Mouse (Mus musculus): ENCODE results near the gene Ninj2. TPM values are rescaled to one million over a fixed set of nuclear protein-coding genes. Genes with fewer than 3 reads are reported as not detected.

Gene Ninj2
- polyA plus RNA-seq, 1 experiment from 2014 or later, result not detected

- no peaks in the 10 kb centered on the region for H3K27me3 ChIP-seq
- H3K27ac ChIP-seq (replicated peaks), result no peak overlapping the region
- ATAC-seq (replicated peaks), result no peak
- no peaks in the 10 kb centered on the region for H3K9me3 ChIP-seq
- no peaks in the 10 kb centered on the region for H3K36me3 ChIP-seq
- no peak overlapping the region for H3K4me3 ChIP-seq
- 81% methylated on average over 8 of the region's 8 CpGs for WGBS
- no peak overlapping the region for H3K4me2 ChIP-seq (replicated peaks)
- H3K4me1 ChIP-seq, result no peaks in the 10 kb centered on the region
- H3K9ac ChIP-seq (replicated peaks), result no peak overlapping the region
Observed at GRCm38 (mm10) chr6:120172294-120173017, 79.3 kb downstream of the Ninj2 start.

- no peaks in the 10 kb centered on the region for H3K27me3 ChIP-seq
- H3K4me2 ChIP-seq (replicated peaks), result no peak overlapping the region
- no peak overlapping the region for H3K9ac ChIP-seq (replicated peaks)
- no peaks in the 10 kb centered on the region for H3K36me3 ChIP-seq
- no peaks in the 10 kb centered on the region for H3K4me1 ChIP-seq
- WGBS, result 85% methylated on average over 6 of the region's 6 CpGs
- ATAC-seq (replicated peaks), result no peak
- no peaks in the 10 kb centered on the region for H3K9me3 ChIP-seq
- no peak overlapping the region for H3K27ac ChIP-seq (replicated peaks)
- H3K4me3 ChIP-seq, result no peak overlapping the region
Observed at GRCm38 (mm10) chr6:120174028-120174601, 81.0 kb downstream of the Ninj2 start.

GRCm38 (mm10) chr6:120174602-120175115, 81.5 kb downstream of the Ninj2 start:
- Histone ChIP-seq H3K4me3 (no peak overlapping the region), H3K4me1 (no peaks in the 10 kb centered on the region), H3K27ac (replicated peaks) (no peak overlapping the region), H3K36me3 (no peaks in the 10 kb centered on the region), H3K9me3 (no peaks in the 10 kb centered on the region), H3K9ac (replicated peaks) (no peak overlapping the region), H3K4me2 (replicated peaks) (no peak overlapping the region), H3K27me3 (no peaks in the 10 kb centered on the region)
- ATAC-seq (replicated peaks), result no peak
- 76% methylated on average over 7 of the region's 7 CpGs for WGBS

- Histone ChIP-seq H3K9me3 (no peaks in the 10 kb centered on the region), H3K27ac (replicated peaks) (no peak overlapping the region), H3K4me1 (no peaks in the 10 kb centered on the region), H3K36me3 (no peaks in the 10 kb centered on the region), H3K4me2 (replicated peaks) (no peak overlapping the region), H3K4me3 (no peak overlapping the region), H3K27me3 (no peaks in the 10 kb centered on the region), H3K9ac (replicated peaks) (no peak overlapping the region)
- no peak for ATAC-seq (replicated peaks)
- WGBS, result 94% methylated on average over 4 of the region's 4 CpGs
Observed at GRCm38 (mm10) chr6:120175650-120176049, 82.5 kb downstream of the Ninj2 start.

GRCm38 (mm10) chr6:120179044-120179755, 86.0 kb downstream of the Ninj2 start:
- Histone ChIP-seq H3K9me3 (no peaks in the 10 kb centered on the region), H3K9ac (replicated peaks) (no peak overlapping the region), H3K4me1 (no peaks in the 10 kb centered on the region), H3K27ac (replicated peaks) (no peak overlapping the region), H3K4me2 (replicated peaks) (no peak overlapping the region), H3K27me3 (no peaks in the 10 kb centered on the region), H3K36me3 (no peaks in the 10 kb centered on the region), H3K4me3 (no peak overlapping the region)
- WGBS, result 89% methylated on average over 6 of the region's 6 CpGs
- no peak for ATAC-seq (replicated peaks)

- no peak for ATAC-seq (replicated peaks)
- no peak overlapping the region for H3K9ac ChIP-seq (replicated peaks)
- no peaks in the 10 kb centered on the region for H3K36me3 ChIP-seq
- H3K27ac ChIP-seq (replicated peaks), result no peak overlapping the region
- H3K4me3 ChIP-seq, result no peak overlapping the region
- H3K9me3 ChIP-seq, result no peaks in the 10 kb centered on the region
- no peaks in the 10 kb centered on the region for H3K27me3 ChIP-seq
- H3K4me2 ChIP-seq (replicated peaks), result no peak overlapping the region
- H3K4me1 ChIP-seq, result no peaks in the 10 kb centered on the region
- WGBS, result 92% methylated on average over 8 of the region's 8 CpGs
Observed at GRCm38 (mm10) chr6:120179756-120180206, 86.6 kb downstream of the Ninj2 start.

GRCm38 (mm10) chr6:120180492-120180891, 87.3 kb downstream of the Ninj2 start:
- H3K9ac ChIP-seq (replicated peaks), result no peak overlapping the region
- H3K27ac ChIP-seq (replicated peaks), result no peak overlapping the region
- no peaks in the 10 kb centered on the region for H3K9me3 ChIP-seq
- no peak overlapping the region for H3K4me2 ChIP-seq (replicated peaks)
- H3K4me3 ChIP-seq, result no peak overlapping the region
- no peaks in the 10 kb centered on the region for H3K36me3 ChIP-seq
- H3K27me3 ChIP-seq, result no peaks in the 10 kb centered on the region
- WGBS, result 74% methylated on average over 4 of the region's 4 CpGs
- ATAC-seq (replicated peaks), result no peak
- H3K4me1 ChIP-seq, result no peaks in the 10 kb centered on the region

GRCm38 (mm10) chr6:120182160-120182559, 89.0 kb downstream of the Ninj2 start:
- no peak for ATAC-seq (replicated peaks)
- Histone ChIP-seq H3K9ac (replicated peaks) (no peak overlapping the region), H3K36me3 (no peaks in the 10 kb centered on the region), H3K4me3 (no peak overlapping the region), H3K4me1 (no peaks in the 10 kb centered on the region), H3K4me2 (replicated peaks) (no peak overlapping the region), H3K27me3 (no peaks in the 10 kb centered on the region), H3K9me3 (no peaks in the 10 kb centered on the region), H3K27ac (replicated peaks) (no peak overlapping the region)
- 76% methylated on average over 5 of the region's 5 CpGs for WGBS

GRCm38 (mm10) chr6:120183771-120184170, 90.6 kb downstream of the Ninj2 start:
- H3K36me3 ChIP-seq, result no peaks in the 10 kb centered on the region
- WGBS, result 93% methylated on average over 4 of the region's 4 CpGs
- no peak for ATAC-seq (replicated peaks)
- H3K4me1 ChIP-seq, result peaks cover 10% of the 10 kb centered on the region
- H3K9me3 ChIP-seq, result no peaks in the 10 kb centered on the region
- H3K9ac ChIP-seq (replicated peaks), result no peak overlapping the region
- H3K4me3 ChIP-seq, result no peak overlapping the region
- H3K27me3 ChIP-seq, result no peaks in the 10 kb centered on the region
- no peak overlapping the region for H3K4me2 ChIP-seq (replicated peaks)
- no peak overlapping the region for H3K27ac ChIP-seq (replicated peaks)

GRCm38 (mm10) chr6:120185012-120185730, 92.0 kb downstream of the Ninj2 start:
- Histone ChIP-seq H3K4me2 (replicated peaks) (no peak overlapping the region), H3K4me1 (peaks cover 10% of the 10 kb centered on the region), H3K9ac (replicated peaks) (no peak overlapping the region), H3K9me3 (no peaks in the 10 kb centered on the region), H3K27me3 (no peaks in the 10 kb centered on the region), H3K27ac (replicated peaks) (no peak overlapping the region), H3K4me3 (no peak overlapping the region), H3K36me3 (no peaks in the 10 kb centered on the region)
- no peak for ATAC-seq (replicated peaks)
- WGBS, result 92% methylated on average over 12 of the region's 12 CpGs

GRCm38 (mm10) chr6:120185756-120186155, 92.6 kb downstream of the Ninj2 start:
- Histone ChIP-seq H3K4me2 (replicated peaks) (no peak overlapping the region), H3K4me1 (peaks cover 10% of the 10 kb centered on the region), H3K36me3 (no peaks in the 10 kb centered on the region), H3K27ac (replicated peaks) (no peak overlapping the region), H3K9ac (replicated peaks) (no peak overlapping the region), H3K9me3 (no peaks in the 10 kb centered on the region), H3K4me3 (no peak overlapping the region), H3K27me3 (no peaks in the 10 kb centered on the region)
- WGBS, result 55% methylated on average over 7 of the region's 7 CpGs
- ATAC-seq (replicated peaks), result no peak

- Histone ChIP-seq H3K4me1 (peaks cover 10% of the 10 kb centered on the region), H3K36me3 (no peaks in the 10 kb centered on the region), H3K9me3 (no peaks in the 10 kb centered on the region), H3K4me2 (replicated peaks) (no peak overlapping the region), H3K27me3 (no peaks in the 10 kb centered on the region), H3K9ac (replicated peaks) (no peak overlapping the region), H3K27ac (replicated peaks) (no peak overlapping the region), H3K4me3 (no peak overlapping the region)
- no peak for ATAC-seq (replicated peaks)
- WGBS, result 57% methylated on average over 3 of the region's 3 CpGs
Observed at GRCm38 (mm10) chr6:120186594-120186993, 93.4 kb downstream of the Ninj2 start.

Measured in forebrain, embryonic 15.5 days (tissue).